Mouse (Mus musculus): Measurements from ENCODE around the gene Ccdc62. TPM values are rescaled to one million over a fixed set of nuclear protein-coding genes. Genes with fewer than 3 reads are reported as not detected.

Ccdc62 gene
- 4.1 TPM for polyA plus RNA-seq (2014; fragmentation: Illumina TruSeq; extraction: RNeasy Lipid Tissue Mini Kit (QIAGEN cat#74804); ENCODE audit: low read depth, low replicate concordance)

GRCm38 (mm10) chr5:123930508-123930989 lies at the start of gene Ccdc62:
Gene Ccdc62 (plus strand): TSS chr5:123930679.

GRCm38 (mm10) chr5:123906976-123907630 lies 23.4 kb upstream of the Ccdc62 start, which contains the start of gene Denr:
Gene Denr (plus strand): TSS chr5:123907175.

GRCm38 (mm10) chr5:123927118-123927517 lies 3.4 kb upstream of the Ccdc62 start, which contains the start of gene Gm43518:
Gene Gm43518 (plus strand): TSS chr5:123927418.

GRCm38 (mm10) chr5:123973299-123974178 lies 43.1 kb downstream of the Ccdc62 start, which contains the start of gene Hip1r:
Gene Hip1r (plus strand): TSS chr5:123973628.

Other genes with a start within 250 kb of the Ccdc62 start
- gene Clip1, start 246.1 kb upstream of the Ccdc62 start, polyA plus RNA-seq (2014; fragmentation: Illumina TruSeq; extraction: RNeasy Lipid Tissue Mini Kit (QIAGEN cat#74804); ENCODE audit: low read depth, low replicate concordance) = 41.1 TPM
- 100 TPM for gene Zcchc8, start 209.6 kb upstream of the Ccdc62 start, polyA plus RNA-seq (2014; fragmentation: Illumina TruSeq; extraction: RNeasy Lipid Tissue Mini Kit (QIAGEN cat#74804); ENCODE audit: low read depth, low replicate concordance)
- gene Rsrc2, start 181.3 kb upstream of the Ccdc62 start, polyA plus RNA-seq (2014; fragmentation: Illumina TruSeq; extraction: RNeasy Lipid Tissue Mini Kit (QIAGEN cat#74804); ENCODE audit: low read depth, low replicate concordance) = 188 TPM
- gene Kntc1, start 181.0 kb upstream of the Ccdc62 start, polyA plus RNA-seq (2014; fragmentation: Illumina TruSeq; extraction: RNeasy Lipid Tissue Mini Kit (QIAGEN cat#74804); ENCODE audit: low read depth, low replicate concordance) = 0.73 TPM
- gene Hcar2, start 65.2 kb upstream of the Ccdc62 start, polyA plus RNA-seq (2014; fragmentation: Illumina TruSeq; extraction: RNeasy Lipid Tissue Mini Kit (QIAGEN cat#74804); ENCODE audit: low read depth, low replicate concordance) = not detected
- gene Hcar1, start 50.7 kb upstream of the Ccdc62 start, polyA plus RNA-seq (2014; fragmentation: Illumina TruSeq; extraction: RNeasy Lipid Tissue Mini Kit (QIAGEN cat#74804); ENCODE audit: low read depth, low replicate concordance) = 2.6 TPM
- gene Denr, start 23.5 kb upstream of the Ccdc62 start, polyA plus RNA-seq (2014; fragmentation: Illumina TruSeq; extraction: RNeasy Lipid Tissue Mini Kit (QIAGEN cat#74804); ENCODE audit: low read depth, low replicate concordance) = 227 TPM
- not detected for gene Gm43518, start 3.3 kb upstream of the Ccdc62 start, polyA plus RNA-seq (2014; fragmentation: Illumina TruSeq; extraction: RNeasy Lipid Tissue Mini Kit (QIAGEN cat#74804); ENCODE audit: low read depth, low replicate concordance)
- gene Hip1r, start 42.9 kb downstream of the Ccdc62 start, polyA plus RNA-seq (2014; fragmentation: Illumina TruSeq; extraction: RNeasy Lipid Tissue Mini Kit (QIAGEN cat#74804); ENCODE audit: low read depth, low replicate concordance) = 1.2 TPM
- gene Vps37b, start 101.6 kb downstream of the Ccdc62 start, polyA plus RNA-seq (2014; fragmentation: Illumina TruSeq; extraction: RNeasy Lipid Tissue Mini Kit (QIAGEN cat#74804); ENCODE audit: low read depth, low replicate concordance) = 2.8 TPM
- gene Abcb9, start 165.1 kb downstream of the Ccdc62 start, polyA plus RNA-seq (2014; fragmentation: Illumina TruSeq; extraction: RNeasy Lipid Tissue Mini Kit (QIAGEN cat#74804); ENCODE audit: low read depth, low replicate concordance) = 0.65 TPM
- gene Ogfod2, start 181.6 kb downstream of the Ccdc62 start, polyA plus RNA-seq (2014; fragmentation: Illumina TruSeq; extraction: RNeasy Lipid Tissue Mini Kit (QIAGEN cat#74804); ENCODE audit: low read depth, low replicate concordance) = 1.8 TPM
- 2.1 TPM for gene Arl6ip4, start 185.4 kb downstream of the Ccdc62 start, polyA plus RNA-seq (2014; fragmentation: Illumina TruSeq; extraction: RNeasy Lipid Tissue Mini Kit (QIAGEN cat#74804); ENCODE audit: low read depth, low replicate concordance)

Data from kidney, adult 10 weeks (tissue).